Mouse (Mus musculus): ENCODE measurements around the gene Ust.

- no peak for TF ChIP-seq CTCF (IDR thresholded peaks at IDR 0.05; ENCODE audit: low read depth)
- no peak for TF ChIP-seq EP300 (IDR thresholded peaks at IDR 0.05; ENCODE audit: low read depth)
These were observed 90.8 kb downstream of the Ust start for GRCm38 (mm10) chr10:8427671-8428364.
